Mouse (Mus musculus) kidney, adult 2 months (tissue): ENCODE data around the gene Rab4a. TPM values are rescaled to one million over a fixed set of nuclear protein-coding genes. Genes with fewer than 3 reads are reported as not detected.
A peak's percentile ranks its signal among the peaks of the same experiment; 100 is the strongest.

Source experiments
- DNase-seq: peaks from one replicate; pipeline ENCODE4 v3.0.0; 2021
- H3K27ac ChIP-seq: fragments of 200-500 bp; 2 replicates; pipeline ENCODE4 v1.5.1; 2012; ENCODE audit warnings: low read depth, low read length, control low read depth, inconsistent platforms; ENCODE audit not compliant: insufficient read depth
- H3K27me3 ChIP-seq: fragments of 200-500 bp; replicated peaks from 2 replicates; pipeline ENCODE4 v1.6.1; 2012; ENCODE audit warnings: mild to moderate bottlenecking, moderate library complexity, low read length, inconsistent platforms; ENCODE audit not compliant: control insufficient read depth, insufficient read depth
- H3K36me3 ChIP-seq: fragments of 200-500 bp; 2 replicates; pipeline ENCODE4 v1.6.1; 2012; ENCODE audit warnings: mild to moderate bottlenecking, moderate library complexity, low read length, inconsistent platforms; ENCODE audit not compliant: control insufficient read depth, insufficient read depth
- H3K4me1 ChIP-seq: fragments of 200-500 bp; 2 replicates; pipeline ENCODE4 v1.6.1; 2011; ENCODE audit warnings: low read length; ENCODE audit not compliant: control insufficient read depth, insufficient read depth
- H3K4me3 ChIP-seq: fragments of 200-500 bp; 2 replicates; pipeline ENCODE4 v1.5.1; 2011; ENCODE audit warnings: mild to moderate bottlenecking, low read depth, low read length, control low read depth; ENCODE audit not compliant: insufficient read depth
- CTCF ChIP-seq: fragments of 200-500 bp; conservative IDR thresholded peaks from 2 replicates; pipeline ENCODE4 v1.5.1; 2011; ENCODE audit warnings: low read depth, mild to moderate bottlenecking, control low read depth, low read length, moderate library complexity, mixed read lengths; ENCODE audit not compliant: insufficient read depth, insufficient read length
- POLR2A ChIP-seq: fragments of 200-500 bp; IDR thresholded peaks from one replicate; pipeline ENCODE4 v1.6.1; 2011; ENCODE audit warnings: low read depth, low read length, control low read depth
- WGBS: fragments of 180-500 bp; shearing (Covaris S2); methylation state at CpG from one replicate; pipeline ENCODE4 v1.1.7; 2018; 5-methylcytosine and 5-hydroxymethylcytosine counted together
- polyA plus RNA-seq: library from polyadenylated mRNA; depleted of rRNA; stranded (reverse); fragments of >200 nt; gene quantifications from 2 replicates; pipeline ENCODE4 v1.2.3, GENCODE M21; 2012

Gene Rab4a
- polyA plus RNA-seq, 1 experiment, result 42.7 TPM

GRCm38 (mm10) chr8:123838496-123838895 lies 32.7 kb downstream of the Rab4a start:
- no peak overlapping the region for H3K4me3 ChIP-seq
- 62% methylated on average over 9 of the region's 9 CpGs for WGBS

DNA sequence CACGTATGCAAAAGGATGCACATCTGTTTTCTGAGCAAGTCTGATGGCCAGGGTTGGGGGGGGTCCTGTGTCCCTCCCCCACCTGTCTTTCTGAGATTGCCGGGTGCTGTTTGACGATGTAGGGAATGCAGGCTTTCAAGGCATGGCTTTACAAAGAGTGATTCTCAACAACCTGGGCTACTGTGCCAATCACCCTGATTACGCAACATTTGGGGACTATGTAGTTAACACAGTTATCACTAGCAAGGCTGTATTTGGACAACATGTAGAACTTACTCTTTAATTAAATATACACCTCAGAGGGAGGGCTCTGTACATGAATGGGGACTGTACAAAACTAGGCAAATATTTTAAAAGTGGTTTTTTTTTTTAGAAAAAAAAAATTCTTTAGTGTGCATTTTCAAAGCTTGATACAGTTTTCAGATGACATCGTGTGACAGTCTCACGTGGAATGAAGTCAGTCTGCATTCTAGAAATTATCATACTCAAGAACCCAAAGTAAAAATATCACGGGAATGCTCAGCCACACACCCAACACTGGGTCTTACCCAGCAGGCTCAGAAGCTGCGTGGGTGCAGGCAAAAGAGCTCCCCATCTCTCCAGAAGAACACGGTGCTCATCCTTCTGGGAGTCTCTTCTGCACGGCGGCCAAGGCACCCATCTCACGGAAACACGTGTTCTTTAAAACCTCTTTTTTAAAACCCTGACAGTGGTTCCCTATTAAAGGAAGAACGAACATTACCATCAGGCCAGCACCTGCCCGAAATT lies 35.0 kb downstream of the Rab4a start:
- H3K4me1 ChIP-seq, result no peaks in the 10 kb centered on the region
- 92% methylated on average over 15 of the region's 15 CpGs for WGBS
- H3K27ac ChIP-seq, result no peak overlapping the region
- TF ChIP-seq CTCF (no peak), POLR2A (no peak)
- no peak for DNase-seq
- H3K4me3 ChIP-seq, result no peak overlapping the region
- H3K27me3 ChIP-seq, result no peaks in the 10 kb centered on the region
- no peaks in the 10 kb centered on the region for H3K36me3 ChIP-seq

More at GRCm38 (mm10) chr8:123838496-123838895, 32.7 kb downstream of the Rab4a start:
- H3K27me3 ChIP-seq, result no peaks in the 10 kb centered on the region
- DNase-seq, result no peak
- no peaks in the 10 kb centered on the region for H3K36me3 ChIP-seq
- no peak for TF ChIP-seq CTCF
- TF ChIP-seq POLR2A, result no peak
- no peak overlapping the region for H3K27ac ChIP-seq
- H3K4me1 ChIP-seq, result no peaks in the 10 kb centered on the region

DNA sequence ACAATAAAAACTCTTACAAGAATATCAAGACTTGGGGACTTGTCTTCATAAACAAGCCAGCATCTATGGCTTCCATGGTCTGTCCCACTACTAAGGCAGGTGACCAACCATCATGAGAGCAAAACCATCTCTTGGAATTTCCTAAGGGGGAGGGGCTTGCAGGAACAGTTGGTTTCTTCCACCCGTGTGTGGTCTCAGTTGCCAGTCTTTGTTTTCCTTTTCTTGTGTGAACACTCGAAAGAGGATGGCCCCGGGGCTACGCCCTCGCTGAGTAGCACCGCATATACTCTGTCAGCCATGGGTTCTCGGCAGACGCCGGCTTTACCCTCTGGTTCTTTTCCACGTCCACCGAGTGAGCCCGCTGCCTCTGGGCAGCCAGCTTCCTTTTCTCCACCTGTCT lies 36.3 kb downstream of the Rab4a start:
- TF ChIP-seq POLR2A (no peak), CTCF (no peak)
- WGBS, result 86% methylated on average over 12 of the region's 12 CpGs
- Histone ChIP-seq H3K36me3 (no peaks in the 10 kb centered on the region), H3K27ac (no peak overlapping the region), H3K27me3 (no peaks in the 10 kb centered on the region), H3K4me1 (no peaks in the 10 kb centered on the region), H3K4me3 (no peak overlapping the region)
- no peak for DNase-seq

DNA sequence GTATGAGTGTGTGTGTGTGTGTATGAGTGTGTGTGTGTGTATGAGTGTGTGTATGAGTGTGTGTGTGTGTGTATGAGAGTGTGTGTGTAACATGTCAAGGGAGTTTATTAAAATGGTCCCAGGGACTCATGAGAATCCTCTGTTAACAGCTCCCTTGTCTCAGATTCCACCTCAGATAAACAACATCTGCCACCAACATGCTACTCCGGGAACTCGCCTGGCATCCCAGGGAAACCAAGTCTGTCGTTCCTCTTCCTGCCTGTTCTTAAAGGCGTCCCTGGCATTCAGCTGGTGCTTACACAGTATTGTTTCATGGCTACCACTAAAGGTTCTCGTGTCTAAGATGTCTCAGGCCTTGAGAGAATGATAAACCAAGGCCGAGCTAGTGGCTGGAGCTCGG lies 38.6 kb downstream of the Rab4a start:
- Histone ChIP-seq H3K36me3 (no peaks in the 10 kb centered on the region), H3K4me3 (no peak overlapping the region), H3K27me3 (no peaks in the 10 kb centered on the region), H3K4me1 (no peaks in the 10 kb centered on the region), H3K27ac (no peak overlapping the region)
- no peak for DNase-seq
- TF ChIP-seq POLR2A, result no peak
- no peak for TF ChIP-seq CTCF
- WGBS, result 78% methylated on average over 7 of the region's 7 CpGs

- no peaks in the 10 kb centered on the region for H3K27me3 ChIP-seq
- no peak overlapping the region for H3K4me3 ChIP-seq
- H3K4me1 ChIP-seq, result no peaks in the 10 kb centered on the region
- DNase-seq, result no peak
- WGBS, result 75% methylated on average over 13 of the region's 13 CpGs
- TF ChIP-seq CTCF, result no peak
- H3K36me3 ChIP-seq, result no peaks in the 10 kb centered on the region
- H3K27ac ChIP-seq, result no peak overlapping the region
Measured at GRCm38 (mm10) chr8:123845114-123845513, 39.3 kb downstream of the Rab4a start.

GRCm38 (mm10) chr8:123845991-123846390 lies 40.2 kb downstream of the Rab4a start:
- Histone ChIP-seq H3K36me3 (no peaks in the 10 kb centered on the region), H3K27me3 (no peaks in the 10 kb centered on the region), H3K4me3 (no peak overlapping the region), H3K27ac (no peak overlapping the region), H3K4me1 (no peaks in the 10 kb centered on the region)
- WGBS, result 92% methylated on average over 10 of the region's 10 CpGs
- TF ChIP-seq CTCF, result no peak
- no peak for TF ChIP-seq POLR2A
- DNase-seq, result no peak

GRCm38 (mm10) chr8:123846509-123846908 lies 40.7 kb downstream of the Rab4a start:
- no peak overlapping the region for H3K27ac ChIP-seq
- no peaks in the 10 kb centered on the region for H3K27me3 ChIP-seq
- H3K4me3 ChIP-seq, result no peak overlapping the region
- no peak for DNase-seq
- no peaks in the 10 kb centered on the region for H3K36me3 ChIP-seq
- 71% methylated on average over 12 of the region's 12 CpGs for WGBS
- H3K4me1 ChIP-seq, result no peaks in the 10 kb centered on the region
- TF ChIP-seq CTCF (no peak), POLR2A (no peak)

DNA sequence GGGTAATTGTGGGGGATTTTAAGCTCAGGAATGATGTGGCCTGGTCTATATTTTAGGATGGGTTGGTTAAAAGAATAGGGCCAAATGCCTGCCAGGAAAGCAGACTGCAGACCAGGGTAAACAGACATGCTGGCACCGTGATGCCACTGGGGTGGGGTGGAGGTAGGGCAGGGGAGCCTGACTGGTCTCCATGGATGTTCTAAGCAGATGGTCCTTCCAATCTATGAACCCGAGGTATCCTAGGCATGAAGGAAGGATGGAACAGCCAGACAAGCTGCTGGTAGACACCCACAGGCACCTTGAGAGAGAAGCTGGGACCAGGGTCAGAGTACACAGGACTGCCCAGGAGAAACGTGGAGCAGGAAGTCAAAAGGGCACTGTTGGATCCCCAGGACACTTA lies 41.8 kb downstream of the Rab4a start:
- WGBS, result 52% methylated on average over 3 of the region's 3 CpGs

More for the DNA sequence above, 41.8 kb downstream of the Rab4a start:
- DNase-seq, result peak; percentile 23
- Histone ChIP-seq H3K36me3 (no peaks in the 10 kb centered on the region), H3K4me3 (no peak overlapping the region), H3K27me3 (no peaks in the 10 kb centered on the region), H3K27ac (no peak overlapping the region), H3K4me1 (no peaks in the 10 kb centered on the region)
- TF ChIP-seq CTCF (no peak), POLR2A (no peak)
